Mouse (Mus musculus) limb, embryonic 10.5 days (tissue): ENCODE measurements around the gene Tlnrd1. TPM values are rescaled to one million over a fixed set of nuclear protein-coding genes. Genes with fewer than 3 reads are reported as not detected.

ENCODE experiments used
- DNase-seq: peaks from one replicate; pipeline ENCODE4 v3.0.0-alpha.2; 2017; ENCODE audit warnings: low spot score
- H3K27ac ChIP-seq: fragments of 300-500 bp; sonication (generic); 2 replicates; pipeline ENCODE4 v1.5.1; 2016; ENCODE audit warnings: mild to moderate bottlenecking
- H3K27me3 ChIP-seq: fragments of 300-500 bp; sonication (generic); 2 replicates; pipeline ENCODE4 v1.6.1; 2016; ENCODE audit warnings: low read depth, mild to moderate bottlenecking; ENCODE audit not compliant: poor library complexity, severe bottlenecking
- H3K36me3 ChIP-seq: fragments of 300-500 bp; sonication (generic); 2 replicates; pipeline ENCODE4 v1.6.1; 2016; ENCODE audit warnings: mild to moderate bottlenecking, moderate library complexity
- H3K4me1 ChIP-seq: fragments of 300-500 bp; sonication (generic); 2 replicates; pipeline ENCODE4 v1.6.1; 2016
- H3K4me3 ChIP-seq: fragments of 300-500 bp; sonication (generic); 2 replicates; pipeline ENCODE4 v1.5.1; 2016; ENCODE audit warnings: mild to moderate bottlenecking, moderate library complexity
- H3K9me3 ChIP-seq: fragments of 300-500 bp; sonication (generic); replicated peaks from 2 replicates; pipeline ENCODE4 v1.6.1; 2016; ENCODE audit warnings: mild to moderate bottlenecking
- WGBS: fragments of 180-500 bp; shearing (Covaris S2); methylation state at CpG from one replicate; pipeline ENCODE4 v1.1.7; 2016; 5-methylcytosine and 5-hydroxymethylcytosine counted together
- polyA plus RNA-seq: library from polyadenylated mRNA; unstranded; fragments of >200 nt; fragmentation: Nextera tagmentation; extraction: Ambion mirVana; gene quantifications from 2 replicates; pipeline ENCODE4 v1.2.1, GENCODE M21; 2016

Tlnrd1 gene
- polyA plus RNA-seq = 21.3 and 22.0 TPM in 2 replicates

GRCm38 (mm10) chr7:83884021-83884658 is at the start of gene Tlnrd1, which contains the start of gene Mesd:
TSS of gene Tlnrd1 (minus strand) at chr7:83884305.
TSS of gene Mesd (plus strand) at chr7:83884466.
- peaks cover 29% of the 10 kb centered on the region for H3K36me3 ChIP-seq
- peak within 1 kb of the TSS; percentile 92 for H3K4me3 ChIP-seq
- H3K27me3 ChIP-seq = no peaks in the 10 kb centered on the region
- under 1% methylated on average over 69 of the region's 69 CpGs for WGBS
- peak within 1 kb of the TSS; percentile 98 for H3K27ac ChIP-seq
- H3K4me1 ChIP-seq = peaks cover 58% of the 10 kb centered on the region
- DNase-seq = peak; percentile 93
- H3K9me3 ChIP-seq = 0 out of 2 replicates have a peak, but pooled peaks cover 2% of the 10 kb centered on the region

GRCm38 (mm10) chr7:83921637-83922036 is 37.5 kb upstream of the Tlnrd1 start:
- H3K36me3 ChIP-seq = no peaks in the 10 kb centered on the region
- H3K27ac ChIP-seq = no peak overlapping the region
- H3K4me1 ChIP-seq = no peaks in the 10 kb centered on the region
- DNase-seq = no peak
- H3K4me3 ChIP-seq = no peak overlapping the region
- WGBS = 42% methylated on average over 3 of the region's 3 CpGs
- H3K27me3 ChIP-seq = no peaks in the 10 kb centered on the region
- no peaks in the 10 kb centered on the region for H3K9me3 ChIP-seq

- no peak overlapping the region for H3K27ac ChIP-seq
- H3K4me3 ChIP-seq = no peak overlapping the region
- no peaks in the 10 kb centered on the region for H3K36me3 ChIP-seq
- H3K27me3 ChIP-seq = no peaks in the 10 kb centered on the region
- no peaks in the 10 kb centered on the region for H3K4me1 ChIP-seq
- no peak for DNase-seq
- WGBS = 76% methylated on average over 4 of the region's 4 CpGs
- H3K9me3 ChIP-seq = no peaks in the 10 kb centered on the region
These were observed 36.1 kb upstream of the Tlnrd1 start for GRCm38 (mm10) chr7:83920241-83920640.

GRCm38 (mm10) chr7:83914566-83914965 is 30.5 kb upstream of the Tlnrd1 start:
- no peaks in the 10 kb centered on the region for H3K36me3 ChIP-seq
- peak; percentile 88 for DNase-seq
- WGBS = 5% methylated on average over 3 of the region's 3 CpGs
- no peaks in the 10 kb centered on the region for H3K9me3 ChIP-seq
- no peak overlapping the region for H3K27ac ChIP-seq
- no peak overlapping the region for H3K4me3 ChIP-seq
- H3K27me3 ChIP-seq = no peaks in the 10 kb centered on the region
- no peaks in the 10 kb centered on the region for H3K4me1 ChIP-seq

GRCm38 (mm10) chr7:83913995-83914394 is 29.9 kb upstream of the Tlnrd1 start:
- 81% methylated on average over 9 of the region's 9 CpGs for WGBS
- H3K4me1 ChIP-seq = no peaks in the 10 kb centered on the region
- H3K27me3 ChIP-seq = no peaks in the 10 kb centered on the region
- no peaks in the 10 kb centered on the region for H3K36me3 ChIP-seq
- no peaks in the 10 kb centered on the region for H3K9me3 ChIP-seq
- H3K4me3 ChIP-seq = no peak overlapping the region
- DNase-seq = no peak
- no peak overlapping the region for H3K27ac ChIP-seq

- WGBS = 91% methylated on average over 6 of the region's 6 CpGs
- H3K4me1 ChIP-seq = no peaks in the 10 kb centered on the region
- H3K27ac ChIP-seq = no peak overlapping the region
- no peaks in the 10 kb centered on the region for H3K36me3 ChIP-seq
- H3K9me3 ChIP-seq = no peaks in the 10 kb centered on the region
- no peak overlapping the region for H3K4me3 ChIP-seq
- no peaks in the 10 kb centered on the region for H3K27me3 ChIP-seq
- no peak for DNase-seq
These were observed 29.4 kb upstream of the Tlnrd1 start for GRCm38 (mm10) chr7:83913405-83913932.

GRCm38 (mm10) chr7:83911909-83912308 is 27.8 kb upstream of the Tlnrd1 start:
- H3K9me3 ChIP-seq = no peaks in the 10 kb centered on the region
- WGBS = 80% methylated on average over 3 of the region's 3 CpGs
- no peak overlapping the region for H3K4me3 ChIP-seq
- no peak for DNase-seq
- H3K36me3 ChIP-seq = no peaks in the 10 kb centered on the region
- no peaks in the 10 kb centered on the region for H3K27me3 ChIP-seq
- H3K27ac ChIP-seq = no peak overlapping the region
- H3K4me1 ChIP-seq = no peaks in the 10 kb centered on the region

GRCm38 (mm10) chr7:83904831-83905230 is 20.7 kb upstream of the Tlnrd1 start:
- no peak overlapping the region for H3K27ac ChIP-seq
- WGBS = 92% methylated on average over 3 of the region's 3 CpGs
- no peak for DNase-seq
- peaks cover 22% of the 10 kb centered on the region for H3K36me3 ChIP-seq
- H3K4me1 ChIP-seq = no peaks in the 10 kb centered on the region
- H3K9me3 ChIP-seq = no peaks in the 10 kb centered on the region
- no peak overlapping the region for H3K4me3 ChIP-seq
- no peaks in the 10 kb centered on the region for H3K27me3 ChIP-seq

- no peaks in the 10 kb centered on the region for H3K27me3 ChIP-seq
- 76% methylated on average over 5 of the region's 5 CpGs for WGBS
- no peaks in the 10 kb centered on the region for H3K9me3 ChIP-seq
- H3K36me3 ChIP-seq = peaks cover 45% of the 10 kb centered on the region
- no peak overlapping the region for H3K27ac ChIP-seq
- H3K4me3 ChIP-seq = no peak overlapping the region
- no peak for DNase-seq
- H3K4me1 ChIP-seq = no peaks in the 10 kb centered on the region
These were observed 18.4 kb upstream of the Tlnrd1 start for GRCm38 (mm10) chr7:83902296-83903145.

GRCm38 (mm10) chr7:83901425-83901824 is 17.3 kb upstream of the Tlnrd1 start:
- Histone ChIP-seq H3K4me3 (no peak overlapping the region), H3K27ac (no peak overlapping the region), H3K9me3 (no peaks in the 10 kb centered on the region), H3K36me3 (peaks cover 54% of the 10 kb centered on the region), H3K27me3 (no peaks in the 10 kb centered on the region), H3K4me1 (no peaks in the 10 kb centered on the region)
- no peak for DNase-seq
- 96% methylated on average over 4 of the region's 4 CpGs for WGBS

- Histone ChIP-seq H3K4me3 (no peak overlapping the region), H3K9me3 (no peaks in the 10 kb centered on the region), H3K4me1 (no peaks in the 10 kb centered on the region), H3K27ac (no peak overlapping the region), H3K36me3 (peaks cover 63% of the 10 kb centered on the region), H3K27me3 (no peaks in the 10 kb centered on the region)
- 90% methylated on average over 3 of the region's 3 CpGs for WGBS
- DNase-seq = no peak
These were observed 16.4 kb upstream of the Tlnrd1 start for GRCm38 (mm10) chr7:83900519-83900918.

- Histone ChIP-seq H3K36me3 (peaks cover 76% of the 10 kb centered on the region), H3K4me3 (no peak overlapping the region), H3K27ac (no peak overlapping the region), H3K4me1 (peaks cover 9% of the 10 kb centered on the region), H3K27me3 (no peaks in the 10 kb centered on the region), H3K9me3 (no peaks in the 10 kb centered on the region)
- no peak for DNase-seq
- 92% methylated on average over 11 of the region's 11 CpGs for WGBS
These were observed 14.2 kb upstream of the Tlnrd1 start for GRCm38 (mm10) chr7:83898267-83898666.
